Mouse (Mus musculus): ENCODE results near the gene Klhl40. TPM values are rescaled to one million over a fixed set of nuclear protein-coding genes. Genes with fewer than 3 reads are reported as not detected.

The Klhl40 gene
- polyA plus RNA-seq, 1 experiment from 2014 or later, result 0.81 TPM

- WGBS, result 37% methylated on average over 10 of the region's 10 CpGs
- ATAC-seq (replicated peaks; ENCODE audit: insufficient number of reproducible peaks, low FRiP score, low TSS enrichment, low read depth) (no peak), DNase-seq (ENCODE audit: low spot score) (peak; percentile 77)
- peak overlapping the region; percentile 86; the same call in 1 of the 2 replicates for H3K4me3 ChIP-seq (ENCODE audit: low read depth, low read length)
- peak overlapping the region; percentile 94 for H3K4me2 ChIP-seq (ENCODE audit: low read depth, low read length)
- no peaks in the 10 kb centered on the region for H3K27me3 ChIP-seq (ENCODE audit: control insufficient read depth, insufficient read depth, low read length)
- no peaks in the 10 kb centered on the region; the same call in none of the 2 replicates for H3K4me1 ChIP-seq (ENCODE audit: control insufficient read depth, insufficient read depth, low read length)
- H3K36me3 ChIP-seq (replicated peaks; ENCODE audit: control insufficient read depth, insufficient read depth, low read depth, low read length), result no peaks in the 10 kb centered on the region; the same call in 1 of the 2 replicates
- peak overlapping the region; percentile 13; the same call in 1 of the 2 replicates for H3K9ac ChIP-seq (replicated peaks; ENCODE audit: low read length)
- no peaks in the 10 kb centered on the region for H3K9me3 ChIP-seq (replicated peaks; ENCODE audit: control insufficient read depth, low read length)
- peak overlapping the region; percentile 59; the same call in 1 of the 2 replicates for H3K27ac ChIP-seq (replicated peaks; ENCODE audit: low read depth, low read length)
Measured at GRCm38 (mm10) chr9:121757835-121758814, 19.3 kb upstream of the Klhl40 start.

GRCm38 (mm10) chr9:121759091-121760081 lies 18.0 kb upstream of the Klhl40 start, which contains the start of gene Zfp651:
Zfp651 (plus strand) TSS chr9:121759330.
- ATAC-seq (replicated peaks; ENCODE audit: insufficient number of reproducible peaks, low FRiP score, low TSS enrichment, low read depth) (peak; percentile 75), DNase-seq (ENCODE audit: low spot score) (peak; percentile 83)
- Histone ChIP-seq H3K9ac (replicated peaks; ENCODE audit: low read length) (peak within 1 kb of the TSS; percentile 96), H3K4me1 (ENCODE audit: control insufficient read depth, insufficient read depth, low read length) (no peaks in the 10 kb centered on the region; the same call in none of the 2 replicates), H3K27ac (replicated peaks; ENCODE audit: low read depth, low read length) (peak within 1 kb of the TSS; percentile 88), H3K4me3 (ENCODE audit: low read depth, low read length) (peak within 1 kb of the TSS; percentile 86), H3K9me3 (replicated peaks; ENCODE audit: control insufficient read depth, low read length) (no peaks in the 10 kb centered on the region), H3K36me3 (replicated peaks; ENCODE audit: control insufficient read depth, insufficient read depth, low read depth, low read length) (no peaks in the 10 kb centered on the region; the same call in 1 of the 2 replicates), H3K27me3 (ENCODE audit: control insufficient read depth, insufficient read depth, low read length) (no peaks in the 10 kb centered on the region), H3K4me2 (ENCODE audit: low read depth, low read length) (peak within 1 kb of the TSS; percentile 94)
- under 1% methylated on average over 90 of the region's 97 CpGs for WGBS

- no peaks in the 10 kb centered on the region for H3K27me3 ChIP-seq (ENCODE audit: control insufficient read depth, insufficient read depth, low read length)
- H3K4me2 ChIP-seq (ENCODE audit: low read depth, low read length), result peak overlapping the region; percentile 94
- peak overlapping the region; percentile 86 for H3K4me3 ChIP-seq (ENCODE audit: low read depth, low read length)
- H3K9me3 ChIP-seq (replicated peaks; ENCODE audit: control insufficient read depth, low read length), result no peaks in the 10 kb centered on the region
- ATAC-seq (replicated peaks; ENCODE audit: insufficient number of reproducible peaks, low FRiP score, low TSS enrichment, low read depth) (peak; percentile 65), DNase-seq (ENCODE audit: low spot score) (peak; percentile 87)
- no peaks in the 10 kb centered on the region; the same call in 1 of the 2 replicates for H3K36me3 ChIP-seq (replicated peaks; ENCODE audit: control insufficient read depth, insufficient read depth, low read depth, low read length)
- no peaks in the 10 kb centered on the region; the same call in none of the 2 replicates for H3K4me1 ChIP-seq (ENCODE audit: control insufficient read depth, insufficient read depth, low read length)
- 2% methylated on average over 38 of the region's 43 CpGs for WGBS
- peak overlapping the region; percentile 96 for H3K9ac ChIP-seq (replicated peaks; ENCODE audit: low read length)
- peak overlapping the region; percentile 88 for H3K27ac ChIP-seq (replicated peaks; ENCODE audit: low read depth, low read length)
Measured at GRCm38 (mm10) chr9:121760271-121761090, 16.9 kb upstream of the Klhl40 start.

DNA sequence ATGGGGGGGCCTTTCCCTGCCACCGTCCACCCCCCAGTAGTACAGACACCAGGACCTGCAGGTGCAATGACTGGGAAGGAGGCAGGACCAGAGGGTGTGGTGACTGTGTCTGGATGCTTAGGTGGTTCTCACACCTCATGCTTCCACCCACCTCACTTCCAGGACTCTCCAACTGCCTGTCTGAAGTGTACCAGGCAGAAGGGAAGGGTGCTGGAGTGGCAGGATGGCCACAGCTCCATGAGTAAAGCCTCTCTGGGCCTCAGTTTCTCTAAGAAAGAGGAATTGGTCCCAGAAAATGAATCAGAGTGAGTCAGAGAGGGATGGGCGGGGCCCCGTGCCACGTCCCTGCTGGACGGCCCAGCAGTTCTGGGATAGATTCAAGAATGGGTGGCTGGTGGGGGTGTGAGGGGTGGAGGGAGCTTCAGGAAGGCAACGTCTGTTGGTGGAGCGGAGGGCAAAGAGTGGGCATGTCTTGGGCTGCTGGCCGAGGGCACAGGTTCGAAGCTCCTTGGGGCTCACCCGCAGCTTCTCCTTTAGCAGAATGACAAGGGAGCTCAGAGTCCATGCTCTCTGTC lies 16.2 kb upstream of the Klhl40 start:
- no peak overlapping the region for H3K27ac ChIP-seq (replicated peaks; ENCODE audit: low read depth, low read length)
- peak overlapping the region; percentile 22; the same call in 1 of the 2 replicates for H3K9ac ChIP-seq (replicated peaks; ENCODE audit: low read length)
- H3K36me3 ChIP-seq (replicated peaks; ENCODE audit: control insufficient read depth, insufficient read depth, low read depth, low read length), result no peaks in the 10 kb centered on the region; the same call in 1 of the 2 replicates
- ATAC-seq (replicated peaks; ENCODE audit: insufficient number of reproducible peaks, low FRiP score, low TSS enrichment, low read depth) (no peak), DNase-seq (ENCODE audit: low spot score) (no peak)
- WGBS, result 72% methylated on average over 10 of the region's 10 CpGs
- H3K9me3 ChIP-seq (replicated peaks; ENCODE audit: control insufficient read depth, low read length), result no peaks in the 10 kb centered on the region
- H3K4me1 ChIP-seq (ENCODE audit: control insufficient read depth, insufficient read depth, low read length), result no peaks in the 10 kb centered on the region; the same call in none of the 2 replicates
- H3K4me3 ChIP-seq (ENCODE audit: low read depth, low read length), result peak overlapping the region; percentile 86; the same call in 1 of the 2 replicates
- no peaks in the 10 kb centered on the region for H3K27me3 ChIP-seq (ENCODE audit: control insufficient read depth, insufficient read depth, low read length)
- peak overlapping the region; percentile 94 for H3K4me2 ChIP-seq (ENCODE audit: low read depth, low read length)

DNA sequence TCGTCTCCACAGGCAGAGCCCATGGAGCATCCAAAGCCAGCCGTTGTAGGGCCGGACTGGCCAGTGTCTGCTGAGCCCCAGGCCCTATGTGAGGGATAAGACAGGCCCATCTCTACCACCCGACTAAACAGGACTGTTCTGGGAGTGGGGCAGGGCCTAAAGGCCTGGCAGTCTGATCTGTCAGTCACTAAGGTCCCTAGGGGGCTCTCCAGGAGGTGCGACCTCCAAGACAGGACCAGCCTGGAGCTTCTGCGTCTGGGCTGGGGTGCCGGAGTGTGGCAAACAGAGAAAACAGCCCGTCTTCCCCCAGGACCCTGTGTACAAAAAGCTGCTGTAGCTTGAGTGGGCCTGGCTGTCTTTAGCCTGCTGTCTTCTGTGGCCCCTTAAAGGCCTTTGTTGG lies 15.6 kb upstream of the Klhl40 start:
- WGBS, result 63% methylated on average over 8 of the region's 8 CpGs
- Histone ChIP-seq H3K9ac (replicated peaks; ENCODE audit: low read length) (no peak overlapping the region), H3K4me2 (ENCODE audit: low read depth, low read length) (peak overlapping the region; percentile 13; the same call in 1 of the 2 replicates), H3K4me1 (ENCODE audit: control insufficient read depth, insufficient read depth, low read length) (no peaks in the 10 kb centered on the region; the same call in none of the 2 replicates), H3K4me3 (ENCODE audit: low read depth, low read length) (no peak overlapping the region), H3K36me3 (replicated peaks; ENCODE audit: control insufficient read depth, insufficient read depth, low read depth, low read length) (no peaks in the 10 kb centered on the region; the same call in 1 of the 2 replicates), H3K27ac (replicated peaks; ENCODE audit: low read depth, low read length) (no peak overlapping the region), H3K9me3 (replicated peaks; ENCODE audit: control insufficient read depth, low read length) (no peaks in the 10 kb centered on the region), H3K27me3 (ENCODE audit: control insufficient read depth, insufficient read depth, low read length) (no peaks in the 10 kb centered on the region)
- no peak for ATAC-seq (replicated peaks; ENCODE audit: insufficient number of reproducible peaks, low FRiP score, low TSS enrichment, low read depth)
- DNase-seq (ENCODE audit: low spot score), result no peak

GRCm38 (mm10) chr9:121762248-121762647 lies 15.2 kb upstream of the Klhl40 start:
- Histone ChIP-seq H3K4me2 (ENCODE audit: low read depth, low read length) (no peak overlapping the region), H3K36me3 (replicated peaks; ENCODE audit: control insufficient read depth, insufficient read depth, low read depth, low read length) (no peaks in the 10 kb centered on the region; the same call in 1 of the 2 replicates), H3K4me1 (ENCODE audit: control insufficient read depth, insufficient read depth, low read length) (no peaks in the 10 kb centered on the region; the same call in none of the 2 replicates), H3K9ac (replicated peaks; ENCODE audit: low read length) (no peak overlapping the region), H3K27ac (replicated peaks; ENCODE audit: low read depth, low read length) (no peak overlapping the region), H3K9me3 (replicated peaks; ENCODE audit: control insufficient read depth, low read length) (no peaks in the 10 kb centered on the region), H3K4me3 (ENCODE audit: low read depth, low read length) (no peak overlapping the region), H3K27me3 (ENCODE audit: control insufficient read depth, insufficient read depth, low read length) (no peaks in the 10 kb centered on the region)
- DNase-seq (ENCODE audit: low spot score) (no peak), ATAC-seq (replicated peaks; ENCODE audit: insufficient number of reproducible peaks, low FRiP score, low TSS enrichment, low read depth) (no peak)
- WGBS, result 91% methylated on average over 10 of the region's 10 CpGs
